Mouse (Mus musculus) embryonic facial prominence, embryonic 11.5 days (tissue): Measurements from ENCODE around the gene Slc7a1. TPM values are rescaled to one million over a fixed set of nuclear protein-coding genes. Genes with fewer than 3 reads are reported as not detected.

ENCODE experiments used
- ATAC-seq: fragments of 200-750 bp; cut with Nextera tagmentation; replicated peaks from 2 replicates; pipeline ENCODE4 v1.8.0; 2017; ENCODE audit warnings: low read depth; ENCODE audit not compliant: insufficient number of reproducible peaks, low FRiP score, low TSS enrichment
- DNase-seq: peaks from one replicate; pipeline ENCODE4 v3.0.0-alpha.2; 2015; ENCODE audit warnings: low spot score
- H3K27ac ChIP-seq: fragments of 300-500 bp; sonication (generic); replicated peaks from 2 replicates; pipeline ENCODE4 v1.5.1; 2014; ENCODE audit warnings: mild to moderate bottlenecking, low read depth, low read length, control low read depth
- H3K27me3 ChIP-seq: fragments of 300-500 bp; sonication (generic); 2 replicates; pipeline ENCODE4 v1.6.1; 2014; ENCODE audit warnings: mild to moderate bottlenecking, low read length, moderate library complexity, mixed read lengths; ENCODE audit not compliant: control insufficient read depth, insufficient read depth
- H3K36me3 ChIP-seq: fragments of 300-500 bp; sonication (generic); replicated peaks from 2 replicates; pipeline ENCODE4 v1.6.1; 2014; ENCODE audit warnings: low read depth, mild to moderate bottlenecking, low read length, moderate library complexity, mixed read lengths; ENCODE audit not compliant: control insufficient read depth, insufficient read depth
- H3K4me1 ChIP-seq: fragments of 300-500 bp; sonication (generic); 2 replicates; pipeline ENCODE4 v1.6.1; 2014; ENCODE audit warnings: low read length, mixed read lengths; ENCODE audit not compliant: control insufficient read depth, insufficient read depth
- H3K4me2 ChIP-seq: fragments of 300-500 bp; sonication (generic); 2 replicates; pipeline ENCODE4 v1.6.1; 2014; ENCODE audit warnings: low read depth, mild to moderate bottlenecking, control low read depth, low read length, moderate library complexity
- H3K4me3 ChIP-seq: fragments of 300-500 bp; sonication (generic); 2 replicates; pipeline ENCODE4 v1.5.1; 2014; ENCODE audit warnings: low read depth, low read length, control low read depth
- H3K9ac ChIP-seq: fragments of 300-500 bp; sonication (generic); replicated peaks from 2 replicates; pipeline ENCODE4 v1.6.1; 2014; ENCODE audit warnings: mild to moderate bottlenecking, control low read depth, low read length
- H3K9me3 ChIP-seq: fragments of 300-500 bp; sonication (generic); replicated peaks from 2 replicates; pipeline ENCODE4 v1.6.1; 2016; ENCODE audit warnings: mild to moderate bottlenecking, low read length, inconsistent platforms, mixed read lengths; ENCODE audit not compliant: control insufficient read depth
- WGBS: fragments of 180-500 bp; shearing (Covaris S2); extraction: QIAGEN DNeasy Blood & Tissue Kit; methylation state at CpG from one replicate; pipeline ENCODE4 v1.1.7; 2014; 5-methylcytosine and 5-hydroxymethylcytosine counted together
- polyA plus RNA-seq: library from polyadenylated mRNA; unstranded; fragments of >200 nt; fragmentation: Nextera tagmentation; extraction: Ambion mirVana; gene quantifications from 2 replicates; pipeline ENCODE4 v1.2.1, GENCODE M21; 2014

Gene Slc7a1
- polyA plus RNA-seq, 1 experiment from 2014 or later = 10.9 TPM

DNA sequence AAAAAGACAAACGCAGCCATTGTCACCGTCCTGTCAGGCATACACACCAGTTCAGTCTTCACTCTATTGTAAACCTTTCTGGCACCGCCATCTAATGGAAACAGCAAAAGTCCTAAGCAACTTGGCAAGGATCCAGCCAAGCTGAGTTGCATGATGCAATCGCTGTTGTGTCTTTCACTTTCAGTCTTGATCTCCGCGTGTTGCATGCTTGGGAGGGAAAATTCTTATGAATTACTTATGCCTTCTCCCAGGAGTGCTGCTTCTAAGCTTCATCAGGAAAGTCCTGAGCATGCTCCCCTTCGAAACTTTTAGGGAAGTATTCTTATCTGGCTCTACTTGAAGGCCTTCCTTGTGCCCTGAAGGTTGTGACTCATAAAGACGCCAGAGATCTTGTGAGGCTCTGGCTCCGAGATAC is 19.4 kb upstream of the Slc7a1 start:
- DNase-seq (no peak), ATAC-seq (no peak)
- no peak overlapping the region for H3K9ac ChIP-seq
- no peaks in the 10 kb centered on the region for H3K27me3 ChIP-seq
- H3K9me3 ChIP-seq = no peaks in the 10 kb centered on the region
- no peak overlapping the region for H3K4me3 ChIP-seq
- H3K27ac ChIP-seq = no peak overlapping the region
- H3K4me1 ChIP-seq = no peaks in the 10 kb centered on the region
- 87% methylated on average over 9 of the region's 9 CpGs for WGBS
- no peak overlapping the region for H3K4me2 ChIP-seq
- H3K36me3 ChIP-seq = no peaks in the 10 kb centered on the region

DNA sequence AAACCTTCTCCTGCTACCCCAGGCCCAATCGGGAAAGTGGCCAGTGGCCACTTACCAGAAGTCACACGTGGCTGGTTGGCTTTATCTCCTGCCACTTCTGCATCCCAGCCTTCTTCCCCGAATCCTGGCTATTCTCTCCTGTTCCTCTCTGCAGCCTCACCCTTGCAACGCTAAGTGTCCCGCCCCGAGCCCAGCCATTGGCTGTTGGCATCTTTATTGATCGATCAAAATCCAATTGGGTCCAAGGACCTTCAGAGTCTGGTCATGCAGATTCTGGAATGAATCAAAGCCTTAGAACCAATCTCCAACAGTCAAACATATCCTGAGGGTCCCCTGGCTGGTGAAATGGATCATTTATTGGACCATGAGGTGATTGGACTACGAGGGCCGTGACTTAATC is 18.7 kb upstream of the Slc7a1 start:
- WGBS = 98% methylated on average over 9 of the region's 9 CpGs
- ATAC-seq = no peak
- Histone ChIP-seq H3K9me3 (no peaks in the 10 kb centered on the region), H3K36me3 (no peaks in the 10 kb centered on the region), H3K27ac (no peak overlapping the region), H3K4me2 (no peak overlapping the region), H3K27me3 (no peaks in the 10 kb centered on the region), H3K4me1 (no peaks in the 10 kb centered on the region), H3K4me3 (no peak overlapping the region), H3K9ac (no peak overlapping the region)
- no peak for DNase-seq

DNA sequence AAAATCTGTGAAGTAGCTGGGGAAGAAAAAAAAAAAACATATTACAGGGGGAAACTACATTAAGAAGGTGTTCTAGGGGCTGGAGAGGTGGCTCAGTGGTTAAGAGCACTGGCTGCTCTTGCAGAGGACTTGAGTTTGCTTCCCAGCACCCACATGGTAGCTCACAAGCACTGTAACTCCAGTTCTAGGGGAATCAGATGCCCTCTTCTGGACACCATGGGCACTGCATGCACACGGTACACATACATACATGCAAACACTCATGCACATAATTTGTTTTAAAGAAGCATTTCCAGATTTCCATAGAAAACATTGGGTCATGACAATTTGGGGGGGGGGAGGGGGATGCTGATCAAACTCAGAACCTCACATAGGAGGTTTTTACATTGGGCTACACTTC is 18.1 kb upstream of the Slc7a1 start:
- Histone ChIP-seq H3K9me3 (no peaks in the 10 kb centered on the region), H3K4me3 (no peak overlapping the region), H3K4me2 (no peak overlapping the region), H3K9ac (no peak overlapping the region), H3K4me1 (no peaks in the 10 kb centered on the region), H3K27ac (no peak overlapping the region), H3K27me3 (no peaks in the 10 kb centered on the region), H3K36me3 (no peaks in the 10 kb centered on the region)
- ATAC-seq = no peak
- DNase-seq = no peak
- WGBS = 100% methylated on average over 1 of the region's 1 CpGs

DNA sequence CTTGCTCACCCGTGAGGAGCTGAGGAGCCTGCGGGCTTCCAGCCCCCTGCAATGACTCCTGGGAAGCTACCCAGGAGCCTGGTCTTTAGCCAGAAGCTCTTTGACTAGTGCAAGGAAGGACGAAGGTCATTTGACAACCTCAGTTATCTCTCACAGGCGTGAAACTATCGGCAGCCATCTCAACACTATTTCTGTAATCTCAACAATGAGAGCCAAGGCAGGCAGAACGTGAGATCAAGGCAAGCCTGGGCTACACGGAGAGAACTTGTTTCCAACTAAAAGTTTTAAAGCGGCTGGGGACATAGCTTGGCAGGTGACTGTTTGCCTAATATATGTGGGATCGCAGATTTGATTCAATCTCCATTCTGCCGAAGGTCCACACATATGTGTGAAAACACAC is 16.8 kb upstream of the Slc7a1 start:
- H3K9me3 ChIP-seq = no peaks in the 10 kb centered on the region
- H3K27me3 ChIP-seq = no peaks in the 10 kb centered on the region
- H3K9ac ChIP-seq = no peak overlapping the region
- DNase-seq (no peak), ATAC-seq (no peak)
- H3K4me2 ChIP-seq = no peak overlapping the region
- H3K36me3 ChIP-seq = no peaks in the 10 kb centered on the region
- WGBS = 70% methylated on average over 10 of the region's 10 CpGs
- no peak overlapping the region for H3K27ac ChIP-seq
- no peaks in the 10 kb centered on the region for H3K4me1 ChIP-seq
- H3K4me3 ChIP-seq = no peak overlapping the region

DNA sequence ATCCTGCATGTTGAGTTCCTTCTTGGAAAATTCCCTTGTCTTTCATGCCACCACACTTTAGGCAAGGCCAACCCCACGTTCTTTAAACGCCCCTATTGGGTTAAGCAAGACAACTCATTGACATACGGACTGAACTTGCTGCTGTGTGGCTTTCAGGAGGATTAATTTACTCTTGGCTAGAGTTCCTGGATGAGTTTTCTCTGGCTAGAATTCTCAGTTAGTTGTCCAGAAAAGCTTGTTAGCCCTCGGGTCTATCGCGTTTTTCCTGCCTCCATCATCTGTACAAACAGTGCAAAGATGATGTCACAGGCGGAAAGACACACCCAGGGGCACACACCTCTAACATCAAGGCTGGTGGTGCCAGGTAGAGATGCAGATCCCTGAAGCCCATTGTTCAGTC is 14.5 kb upstream of the Slc7a1 start:
- ATAC-seq (no peak), DNase-seq (no peak)
- 45% methylated on average over 7 of the region's 7 CpGs for WGBS
- Histone ChIP-seq H3K4me2 (no peak overlapping the region), H3K27me3 (no peaks in the 10 kb centered on the region), H3K36me3 (no peaks in the 10 kb centered on the region), H3K4me1 (no peaks in the 10 kb centered on the region), H3K9ac (no peak overlapping the region), H3K9me3 (no peaks in the 10 kb centered on the region), H3K27ac (no peak overlapping the region), H3K4me3 (no peak overlapping the region)

DNA sequence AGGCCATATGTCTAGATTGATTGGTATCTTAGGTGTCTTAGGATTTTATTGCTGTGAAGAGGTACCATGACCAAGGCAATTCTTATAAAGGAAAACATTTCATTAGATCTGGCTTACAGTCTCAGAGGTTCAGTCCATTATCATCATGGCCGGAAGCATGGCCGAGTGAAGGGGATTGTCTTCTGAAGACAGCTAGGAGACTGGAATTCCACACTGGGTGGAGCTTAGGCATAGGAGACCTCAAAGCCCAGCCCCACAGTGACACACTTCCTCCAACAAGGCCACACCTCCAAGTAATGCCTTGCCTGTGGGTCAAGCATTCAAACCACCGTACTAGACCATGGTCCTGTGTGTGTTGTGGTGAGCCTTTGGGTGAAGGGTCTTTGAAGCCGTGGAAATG is 12.8 kb upstream of the Slc7a1 start:
- 92% methylated on average over 4 of the region's 4 CpGs for WGBS
- H3K4me2 ChIP-seq = no peak overlapping the region
- H3K4me3 ChIP-seq = no peak overlapping the region
- H3K36me3 ChIP-seq = no peaks in the 10 kb centered on the region
- DNase-seq = no peak
- no peaks in the 10 kb centered on the region for H3K9me3 ChIP-seq
- ATAC-seq = no peak
- H3K9ac ChIP-seq = no peak overlapping the region
- no peaks in the 10 kb centered on the region for H3K4me1 ChIP-seq
- no peak overlapping the region for H3K27ac ChIP-seq
- no peaks in the 10 kb centered on the region for H3K27me3 ChIP-seq

DNA sequence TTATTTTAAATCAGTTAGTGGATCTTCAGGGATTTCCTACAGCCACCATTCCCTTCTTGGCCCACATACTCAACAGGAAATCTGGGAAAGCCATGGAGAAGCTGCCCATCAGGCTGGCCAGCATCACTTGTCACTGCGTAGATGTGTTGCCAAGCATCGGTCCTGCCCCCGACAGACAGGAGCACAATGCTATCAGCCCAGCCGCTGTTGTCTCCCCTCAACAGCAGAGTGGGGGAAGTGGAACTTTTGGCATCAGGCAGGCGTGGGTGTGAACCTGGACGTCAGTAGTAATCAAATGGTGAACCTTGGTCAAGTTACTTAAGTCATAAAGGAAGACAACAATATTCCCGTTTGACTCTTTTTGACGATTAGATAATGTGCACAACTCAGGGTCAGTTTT is 9.8 kb upstream of the Slc7a1 start:
- H3K36me3 ChIP-seq = no peaks in the 10 kb centered on the region
- no peak overlapping the region for H3K4me3 ChIP-seq
- DNase-seq (no peak), ATAC-seq (no peak)
- no peaks in the 10 kb centered on the region for H3K27me3 ChIP-seq
- no peak overlapping the region for H3K4me2 ChIP-seq
- no peak overlapping the region for H3K27ac ChIP-seq
- H3K9me3 ChIP-seq = no peaks in the 10 kb centered on the region
- H3K4me1 ChIP-seq = no peaks in the 10 kb centered on the region
- no peak overlapping the region for H3K9ac ChIP-seq
- 83% methylated on average over 8 of the region's 8 CpGs for WGBS

DNA sequence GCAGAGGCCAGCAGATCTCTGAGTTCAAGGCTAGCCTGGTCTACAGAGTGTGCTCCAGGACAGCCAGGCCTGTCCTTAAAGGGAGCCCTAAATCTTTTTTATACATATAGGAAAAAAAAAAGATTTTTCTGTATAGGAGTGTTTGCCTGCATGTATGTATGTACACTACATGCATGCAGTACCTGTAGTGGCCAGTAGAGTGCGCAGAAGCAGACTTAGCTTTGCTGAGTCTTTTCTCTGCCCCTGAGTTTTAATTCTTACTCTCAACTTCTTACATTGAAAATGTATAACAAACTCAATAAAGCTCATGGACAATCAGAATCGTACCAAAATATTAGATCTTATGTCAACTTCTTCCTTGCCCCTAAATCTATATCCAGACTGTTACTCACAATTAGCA is 7.2 kb upstream of the Slc7a1 start:
- no peaks in the 10 kb centered on the region for H3K27me3 ChIP-seq
- H3K4me3 ChIP-seq = no peak overlapping the region
- H3K9ac ChIP-seq = no peak overlapping the region
- peak; percentile 26 for DNase-seq
- no peak overlapping the region for H3K27ac ChIP-seq
- no peak for ATAC-seq
- H3K9me3 ChIP-seq = no peaks in the 10 kb centered on the region
- WGBS = 89% methylated on average over 2 of the region's 2 CpGs
- H3K4me2 ChIP-seq = no peak overlapping the region
- no peaks in the 10 kb centered on the region for H3K4me1 ChIP-seq
- H3K36me3 ChIP-seq = no peaks in the 10 kb centered on the region

DNA sequence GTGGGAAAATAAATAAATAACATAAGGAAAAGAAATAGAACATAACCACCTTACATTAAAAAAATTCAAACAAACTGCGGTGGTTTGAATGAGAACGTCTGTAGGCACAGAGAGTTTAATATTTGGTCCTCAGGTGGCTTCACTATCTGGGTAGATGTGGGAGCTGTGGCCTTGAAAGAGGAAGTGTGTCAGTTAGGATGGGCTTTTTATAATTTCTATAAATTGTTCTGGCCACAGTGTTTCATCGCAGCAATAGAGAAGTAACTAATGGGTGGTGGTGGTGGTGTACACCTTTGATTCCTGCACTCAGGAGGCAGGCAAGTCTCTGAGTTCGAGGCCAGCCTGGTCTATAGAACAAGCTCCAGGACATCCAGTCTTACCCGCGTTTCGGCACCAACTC is 4.8 kb upstream of the Slc7a1 start:
- no peaks in the 10 kb centered on the region for H3K36me3 ChIP-seq
- H3K4me1 ChIP-seq = no peaks in the 10 kb centered on the region
- no peaks in the 10 kb centered on the region for H3K9me3 ChIP-seq
- no peaks in the 10 kb centered on the region for H3K27me3 ChIP-seq
- ATAC-seq (no peak), DNase-seq (no peak)
- no peak overlapping the region for H3K9ac ChIP-seq
- no peak overlapping the region for H3K27ac ChIP-seq
- WGBS = 92% methylated on average over 7 of the region's 7 CpGs
- no peak overlapping the region for H3K4me3 ChIP-seq
- H3K4me2 ChIP-seq = no peak overlapping the region
